Mouse (Mus musculus) lung, postnatal 0 days (tissue): ENCODE results near the gene Fat3.

Experiments used
- CTCF ChIP-seq: IDR thresholded peaks from 2 replicates; pipeline ENCODE4 v1.5.1; 2016; ENCODE audit warnings: antibody characterized with exemption, mild to moderate bottlenecking
- EP300 ChIP-seq: IDR thresholded peaks from 2 replicates; pipeline ENCODE4 v1.6.1; 2016; ENCODE audit warnings: antibody characterized with exemption, mild to moderate bottlenecking, control low read depth

DNA sequence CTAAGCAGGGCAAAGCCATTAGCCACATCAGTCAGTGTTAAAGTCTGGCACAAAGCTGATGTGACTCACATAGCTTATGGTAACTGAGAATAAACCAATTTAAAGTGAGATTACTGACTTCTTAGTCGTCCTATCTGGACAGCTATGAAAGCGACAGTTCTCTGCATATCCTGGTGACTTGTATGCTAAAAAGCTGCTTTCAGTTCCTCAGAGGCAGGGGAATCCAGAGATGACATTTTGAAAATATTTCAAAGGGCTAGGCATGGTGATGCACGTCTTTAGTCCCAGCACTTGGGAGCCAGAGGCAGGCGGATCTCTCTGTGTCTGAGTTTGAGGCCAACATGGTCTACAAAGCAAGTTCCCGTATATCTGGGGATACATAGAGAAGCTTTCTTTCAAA is 272.2 kb downstream of the Fat3 start:
- TF ChIP-seq EP300 (no peak), CTCF (no peak)
